Mouse (Mus musculus): ENCODE data around the gene Dst.

Dst gene

DNA sequence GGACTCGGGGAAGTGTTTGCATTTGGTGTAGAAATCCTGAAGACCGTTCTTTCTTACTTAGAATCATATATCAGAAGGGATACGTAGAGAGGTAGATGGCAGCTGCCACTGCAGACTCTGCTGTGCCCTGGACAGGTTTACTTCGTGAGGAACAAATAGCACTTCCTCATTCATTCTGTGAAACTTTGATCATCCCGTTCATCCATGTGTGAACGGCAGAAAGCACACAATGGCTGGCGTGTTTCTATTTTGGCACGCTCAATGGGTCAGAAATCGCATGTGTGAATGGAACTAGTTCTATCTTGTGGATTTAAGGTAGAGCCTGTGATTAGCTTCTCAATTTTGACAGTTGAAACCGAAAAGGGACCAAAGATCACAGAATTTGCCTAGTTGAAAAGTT lies 222.8 kb downstream of the Dst start:
- no peak for DNase-seq (ENCODE audit: low spot score)

DNA sequence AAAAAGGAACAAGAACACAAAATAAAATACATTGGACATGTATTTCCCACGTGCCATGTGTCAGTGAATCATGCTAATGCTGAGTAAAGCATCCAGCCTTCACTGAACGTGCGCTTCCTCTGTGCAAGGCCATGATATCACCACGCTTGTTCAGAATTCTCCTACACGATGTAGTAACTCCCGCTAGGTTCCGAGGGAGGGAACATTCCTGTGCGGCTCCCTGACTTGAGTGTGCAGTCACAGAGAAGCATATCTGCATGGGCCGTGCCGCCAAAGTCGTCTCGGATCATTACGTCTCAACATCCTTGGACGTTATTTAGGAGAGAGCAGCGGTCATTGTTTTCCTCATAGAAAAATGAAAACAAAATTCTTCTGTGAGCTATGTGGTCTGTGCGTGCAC lies 224.8 kb downstream of the Dst start:
- no peak for DNase-seq (ENCODE audit: low spot score)

DNA sequence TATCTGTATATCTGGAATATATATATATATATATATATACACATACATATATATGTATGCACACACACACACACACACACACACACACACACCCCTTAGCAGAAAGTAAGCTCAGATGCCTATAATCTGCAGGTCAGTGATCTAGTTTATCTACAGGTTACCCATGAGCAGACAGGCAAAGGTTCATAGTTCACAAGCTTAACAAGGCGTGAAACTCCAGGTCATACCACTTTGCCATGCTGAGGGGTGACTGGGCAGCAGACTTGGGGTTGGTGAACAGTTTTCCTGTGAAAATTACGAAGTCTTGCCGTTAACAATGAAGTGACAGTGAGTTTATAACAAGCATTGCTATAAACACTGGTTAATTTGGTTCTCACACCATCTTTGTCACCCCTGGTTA lies 227.5 kb downstream of the Dst start:
- DNase-seq (ENCODE audit: low spot score): no peak

DNA sequence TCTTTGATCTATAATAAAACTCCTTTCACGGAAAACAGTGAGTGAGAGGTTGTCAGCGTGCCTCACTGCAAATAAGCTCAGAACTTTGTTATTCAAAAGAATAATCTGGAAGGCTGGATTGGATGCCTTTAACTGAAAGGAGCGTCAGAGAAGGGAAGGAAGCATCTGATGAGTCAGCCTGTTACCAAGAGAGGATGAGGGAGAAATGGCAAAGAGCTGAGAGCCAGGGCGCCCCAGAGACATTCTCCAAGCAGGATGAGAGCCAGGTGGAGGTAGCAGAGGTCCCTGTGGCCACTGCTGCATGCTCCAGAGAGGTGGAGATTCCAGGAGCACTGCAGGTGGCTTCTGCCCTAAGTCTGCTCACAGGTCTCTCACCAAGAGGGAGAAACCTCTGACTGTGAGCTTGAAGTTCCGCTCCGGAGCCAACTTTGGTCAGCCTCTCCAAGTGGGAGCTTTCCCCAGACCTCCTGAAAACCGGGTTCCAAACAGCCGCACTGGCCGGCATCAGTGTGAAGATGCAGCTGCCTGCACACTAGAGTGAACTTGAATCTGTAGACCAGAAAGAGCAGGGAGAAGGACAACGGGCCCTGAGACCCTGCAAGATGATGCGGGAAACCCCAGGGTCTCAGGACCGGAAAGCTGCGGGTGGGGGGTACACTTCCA lies 231.3 kb downstream of the Dst start:
- no peak for DNase-seq (ENCODE audit: low spot score)

DNA sequence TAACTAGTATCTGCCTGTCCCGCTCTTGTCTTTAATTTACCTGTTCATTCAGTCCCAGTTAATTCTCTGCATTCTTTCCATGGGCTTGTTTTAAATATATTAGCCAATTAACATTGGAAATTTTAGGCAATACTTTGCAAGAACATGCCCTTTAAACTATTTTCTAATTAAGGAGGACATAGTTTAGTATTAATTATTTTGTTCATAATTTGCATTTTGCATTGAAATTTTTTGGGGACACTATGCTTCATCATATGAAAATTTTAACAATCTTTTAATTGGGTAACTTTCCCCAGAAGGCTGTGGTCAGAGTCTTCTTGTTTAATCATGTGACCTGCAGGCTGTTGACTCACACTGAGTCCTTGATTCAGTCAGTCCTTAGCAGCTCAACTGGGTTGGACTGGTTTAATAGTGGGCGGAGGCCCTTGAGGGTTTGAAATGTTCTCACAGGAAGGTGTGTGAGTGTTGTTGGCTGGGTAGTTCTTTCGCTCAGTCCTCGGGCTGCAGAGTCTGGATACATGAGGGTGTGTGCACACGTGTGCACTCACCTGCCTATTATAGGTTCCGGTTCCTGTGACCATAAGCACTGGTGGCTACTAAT lies 231.9 kb downstream of the Dst start:
- DNase-seq (ENCODE audit: low spot score): no peak

DNA sequence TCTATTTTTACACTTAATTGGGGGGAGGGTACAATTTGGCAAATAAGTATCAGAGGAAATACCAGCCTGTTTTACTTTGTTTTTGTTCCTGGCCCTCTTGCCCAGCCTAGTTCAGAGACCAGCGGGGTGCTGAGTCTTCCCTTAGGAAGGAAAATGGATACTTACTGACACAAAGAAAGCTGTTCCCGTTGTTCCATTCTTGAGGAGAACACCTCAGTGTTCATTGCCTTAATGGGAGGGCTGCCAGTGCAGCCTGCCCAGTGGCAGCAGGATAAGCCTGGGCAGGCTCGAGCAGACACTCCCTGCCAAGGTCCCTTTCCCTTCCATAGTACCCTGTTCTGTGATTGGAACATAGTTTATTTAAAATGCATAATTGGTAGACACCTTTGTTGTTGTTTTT lies 232.7 kb downstream of the Dst start:
- DNase-seq (ENCODE audit: low spot score): no peak

DNA sequence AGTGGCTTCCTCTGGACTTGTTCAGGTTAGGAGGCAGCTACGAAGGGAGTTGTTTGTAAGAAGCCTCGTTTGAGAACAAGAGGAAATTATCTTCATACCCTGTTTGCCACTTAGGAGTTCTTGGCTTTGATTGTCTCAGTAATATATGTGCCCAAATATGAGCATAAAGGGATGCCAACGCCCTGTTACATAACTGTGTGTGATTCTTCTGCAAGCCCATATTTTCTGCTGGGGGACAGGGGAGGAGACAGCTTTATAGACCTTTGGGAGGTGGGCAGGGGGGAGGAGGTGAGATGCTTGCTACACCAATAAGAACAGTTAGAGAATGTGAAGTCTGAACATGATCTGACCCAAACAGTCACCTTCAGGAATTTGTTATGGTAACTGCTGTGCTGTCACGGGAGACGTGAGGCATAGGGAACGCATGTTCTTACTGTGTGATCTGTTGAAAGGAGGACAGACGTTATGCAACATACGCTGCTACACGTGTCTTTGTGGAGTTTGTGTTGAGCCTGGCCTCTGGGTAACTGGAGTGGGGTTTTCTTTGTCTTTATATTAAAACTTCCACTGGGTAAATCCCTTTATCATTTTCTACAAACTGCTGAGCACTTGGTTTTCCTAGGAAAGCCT lies 235.0 kb downstream of the Dst start:
- DNase-seq (ENCODE audit: low spot score): no peak

DNA sequence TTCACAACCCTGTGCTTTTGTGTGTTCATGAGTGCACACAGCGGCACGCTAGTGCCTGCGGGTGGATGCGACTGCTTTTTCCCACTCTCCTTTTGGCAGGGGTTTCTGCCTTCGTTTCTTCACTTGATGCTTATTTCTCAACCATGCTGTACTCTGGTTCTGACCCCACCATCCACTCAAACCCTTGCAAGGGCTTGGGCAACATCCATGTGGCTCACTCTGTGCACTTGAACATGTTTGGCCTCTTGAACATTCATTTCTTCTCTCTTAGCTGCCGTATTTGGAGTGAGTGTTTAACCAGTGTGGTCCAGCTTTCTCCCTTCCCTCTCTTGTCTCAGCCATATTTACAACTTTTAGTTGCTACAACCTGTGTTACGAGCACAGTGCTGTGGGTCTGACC lies 236.8 kb downstream of the Dst start:
- DNase-seq (ENCODE audit: low spot score): no peak

DNA sequence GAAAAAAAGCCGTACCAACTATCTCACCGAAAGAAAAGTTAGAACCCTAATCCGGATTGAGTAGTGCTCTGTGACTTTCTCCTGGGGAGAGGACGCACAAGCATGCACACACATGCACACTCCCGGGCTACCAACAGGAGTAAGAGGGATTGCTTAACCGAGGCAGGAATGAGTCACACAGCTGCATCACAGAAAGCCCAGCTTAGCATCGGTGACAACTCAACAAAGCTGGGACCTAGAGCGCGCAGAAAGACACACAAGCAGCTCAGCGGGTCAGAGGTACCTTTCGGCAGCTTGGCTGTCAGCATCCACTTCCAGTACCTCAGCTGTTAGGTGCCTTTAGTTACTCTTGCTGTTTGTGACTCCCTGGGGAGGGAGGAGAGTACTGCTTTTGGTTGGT lies 240.0 kb downstream of the Dst start:
- DNase-seq (ENCODE audit: low spot score): no peak

DNA sequence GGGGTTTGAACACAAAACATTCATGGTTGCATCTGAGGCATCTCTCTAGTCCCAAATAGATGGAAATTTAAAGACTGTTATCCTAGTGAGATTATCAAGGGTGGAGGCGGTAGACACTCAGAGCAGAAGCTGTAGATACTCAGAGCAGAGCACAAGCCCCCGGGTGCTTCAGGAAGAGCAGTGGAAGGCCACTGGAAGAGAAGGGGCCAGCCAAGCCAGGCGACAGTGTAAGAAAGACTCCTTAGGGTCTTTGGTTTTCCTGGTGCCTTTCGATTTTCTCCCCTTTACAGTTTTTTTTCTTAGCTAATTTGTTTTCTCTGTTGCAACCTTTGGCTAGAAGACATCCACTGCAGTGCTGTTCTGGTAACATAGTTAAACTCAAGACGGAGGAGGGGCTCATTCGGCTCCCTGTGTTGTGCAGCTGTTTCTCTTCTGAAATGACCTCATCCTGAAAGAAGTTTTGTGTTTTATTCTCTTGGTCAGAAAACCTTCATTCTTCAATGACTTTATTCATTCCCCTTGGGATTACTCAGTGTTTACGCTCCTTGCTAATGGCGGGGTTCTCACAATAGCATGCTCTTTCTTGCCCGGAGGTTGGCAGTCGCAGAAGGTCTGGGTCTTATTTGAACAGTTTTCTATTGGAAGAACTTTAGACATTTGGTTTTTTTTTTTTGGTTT lies 242.5 kb downstream of the Dst start:
- DNase-seq (ENCODE audit: low spot score): no peak

DNA sequence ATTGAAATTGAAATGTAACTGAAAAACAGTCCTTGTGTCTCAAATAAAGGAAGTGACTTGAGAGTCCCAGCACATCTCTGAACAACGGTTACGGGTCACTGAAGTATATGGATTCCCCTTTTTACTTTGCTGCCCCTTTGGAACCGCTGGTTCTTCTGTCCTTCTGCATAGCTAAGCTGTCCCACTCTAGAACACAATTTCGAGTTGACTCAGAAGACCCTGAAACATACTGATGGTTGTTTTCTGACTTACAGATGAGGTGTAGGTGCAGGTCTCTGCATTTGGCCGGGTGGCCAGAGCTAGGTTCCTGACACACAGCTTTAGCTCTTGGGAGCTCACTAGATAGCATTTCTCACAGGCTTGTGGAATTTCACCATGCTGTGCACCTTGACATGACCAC lies 244.7 kb downstream of the Dst start:
- no peak for DNase-seq (ENCODE audit: low spot score)

DNA sequence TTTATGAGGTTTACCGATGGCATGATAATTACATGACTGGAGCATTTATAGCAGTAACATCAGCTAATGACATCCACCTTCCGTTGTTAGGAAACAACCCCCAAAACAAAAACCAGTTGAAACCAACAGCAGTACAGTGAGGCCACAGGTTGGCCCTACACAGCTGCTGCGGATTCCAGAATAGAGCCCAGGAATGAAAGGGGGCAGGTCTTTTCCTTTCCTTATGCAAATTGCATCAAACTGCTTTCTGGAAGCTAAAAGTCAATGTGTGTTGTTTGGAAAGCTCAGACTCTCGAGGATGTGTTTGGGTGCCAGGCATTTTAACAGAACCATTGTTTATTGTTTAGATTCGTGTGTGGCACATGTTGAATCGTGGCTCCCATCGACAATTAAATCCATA lies 248.0 kb downstream of the Dst start:
- DNase-seq (ENCODE audit: low spot score): no peak

DNA sequence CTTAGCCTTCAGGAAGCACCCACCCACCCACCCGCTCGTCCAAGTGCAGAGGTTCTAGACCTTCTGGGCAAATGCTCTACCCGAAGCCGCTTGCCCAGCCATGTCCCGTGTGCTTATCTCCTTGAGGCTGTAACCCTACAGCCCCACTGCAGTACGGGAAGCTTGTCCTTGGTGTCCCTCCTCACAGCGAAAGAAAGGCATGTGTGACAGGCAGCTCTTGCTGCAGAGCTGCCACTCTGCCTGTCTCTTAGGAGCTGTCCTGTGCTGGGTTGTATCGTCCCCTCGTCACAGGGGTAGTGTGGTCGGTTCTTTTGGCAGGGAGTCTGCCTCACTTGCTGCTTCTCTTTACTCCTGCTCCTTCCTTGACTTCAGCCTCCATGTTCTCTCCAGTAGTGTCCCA lies 249.7 kb downstream of the Dst start:
- DNase-seq (ENCODE audit: low spot score): no peak

DNA sequence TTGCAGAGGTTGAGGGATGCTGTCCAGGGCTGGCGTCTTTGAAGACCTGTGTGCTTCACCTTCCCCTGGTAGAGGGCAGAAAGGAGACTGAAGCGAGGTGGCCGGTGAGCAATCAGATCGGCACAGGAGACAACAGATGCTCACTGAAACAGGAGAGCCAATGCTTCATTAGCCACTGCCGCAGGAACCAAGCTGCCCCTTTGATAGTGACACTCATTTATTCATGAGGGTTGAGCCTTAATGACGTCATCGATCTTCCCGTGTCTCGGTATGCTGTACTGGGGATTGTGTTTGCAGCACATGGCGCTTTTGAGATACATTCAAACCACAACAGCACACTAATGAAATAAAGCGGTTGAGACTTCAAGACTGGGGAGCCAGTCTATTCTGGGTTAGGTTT lies 250.8 kb downstream of the Dst start:
- no peak for DNase-seq (ENCODE audit: low spot score)

DNA sequence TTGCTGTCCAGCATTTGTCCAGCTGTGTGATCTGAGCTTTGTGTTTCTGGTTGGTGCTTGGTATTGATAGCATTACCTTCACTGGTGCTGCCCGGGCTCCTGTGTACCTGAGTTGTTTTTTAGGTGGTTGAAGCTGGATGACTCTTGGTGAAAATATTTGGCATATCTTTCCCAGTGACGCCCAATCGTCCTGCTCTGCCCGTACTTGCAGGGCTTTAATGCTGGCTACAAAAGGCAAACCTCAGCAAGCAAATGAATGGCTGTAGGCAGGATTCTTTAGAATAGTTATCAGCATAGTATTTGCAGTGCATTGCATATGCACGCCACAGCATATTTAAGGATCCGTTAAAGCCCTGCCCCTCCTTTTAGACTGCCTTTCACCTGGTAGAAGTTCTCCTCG lies 251.9 kb downstream of the Dst start:
- no peak for DNase-seq (ENCODE audit: low spot score)

DNA sequence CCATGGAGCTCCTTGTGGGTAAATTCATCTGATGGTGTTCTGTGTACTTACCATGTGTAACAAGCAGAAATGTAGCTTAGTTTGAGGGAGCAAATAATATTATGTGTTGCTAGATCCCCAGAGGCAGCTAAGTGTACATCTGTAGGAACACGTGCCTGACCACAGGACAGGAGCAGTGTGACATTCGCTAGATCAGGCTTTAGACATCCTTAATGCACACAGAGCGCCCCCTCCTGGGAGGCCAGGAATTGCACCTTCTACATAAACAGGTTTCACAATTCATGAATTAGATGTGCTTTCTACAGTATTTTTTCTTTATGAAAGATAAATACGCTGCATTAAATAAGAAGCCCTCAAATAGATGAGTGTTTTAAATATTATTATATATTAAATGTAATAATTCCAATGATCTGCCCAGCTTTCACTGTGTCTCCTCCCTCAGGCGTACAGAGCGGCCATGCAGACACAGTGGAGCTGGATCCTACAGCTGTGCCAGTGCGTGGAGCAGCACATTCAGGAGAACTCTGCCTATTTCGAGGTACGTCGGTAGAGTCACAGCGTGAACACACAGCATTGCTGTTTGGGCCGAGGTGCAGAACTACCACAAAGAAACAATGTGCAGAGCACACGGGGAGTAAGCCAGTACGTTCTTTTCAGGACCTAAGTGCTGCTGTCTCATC lies 256.7 kb downstream of the Dst start:
- DNase-seq (ENCODE audit: low spot score): peak; percentile 73

DNA sequence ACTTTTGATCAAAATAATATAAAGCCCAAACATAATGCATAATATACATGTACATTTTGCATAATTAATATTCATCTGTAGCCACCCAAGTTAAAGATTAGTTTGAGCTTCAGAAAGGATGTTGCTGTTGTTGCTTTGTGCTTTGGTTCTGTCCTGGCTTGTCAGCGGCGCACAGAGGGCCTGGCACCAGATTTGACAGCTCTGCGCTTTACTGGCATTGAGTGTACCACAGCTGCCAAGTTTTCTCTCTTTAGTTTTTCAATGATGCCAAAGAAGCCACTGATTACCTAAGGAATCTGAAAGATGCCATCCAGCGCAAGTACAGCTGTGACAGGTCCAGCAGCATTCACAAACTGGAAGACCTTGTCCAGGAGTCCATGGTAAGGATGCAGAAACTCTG lies 257.9 kb downstream of the Dst start:
- no peak for DNase-seq (ENCODE audit: low spot score)

DNA sequence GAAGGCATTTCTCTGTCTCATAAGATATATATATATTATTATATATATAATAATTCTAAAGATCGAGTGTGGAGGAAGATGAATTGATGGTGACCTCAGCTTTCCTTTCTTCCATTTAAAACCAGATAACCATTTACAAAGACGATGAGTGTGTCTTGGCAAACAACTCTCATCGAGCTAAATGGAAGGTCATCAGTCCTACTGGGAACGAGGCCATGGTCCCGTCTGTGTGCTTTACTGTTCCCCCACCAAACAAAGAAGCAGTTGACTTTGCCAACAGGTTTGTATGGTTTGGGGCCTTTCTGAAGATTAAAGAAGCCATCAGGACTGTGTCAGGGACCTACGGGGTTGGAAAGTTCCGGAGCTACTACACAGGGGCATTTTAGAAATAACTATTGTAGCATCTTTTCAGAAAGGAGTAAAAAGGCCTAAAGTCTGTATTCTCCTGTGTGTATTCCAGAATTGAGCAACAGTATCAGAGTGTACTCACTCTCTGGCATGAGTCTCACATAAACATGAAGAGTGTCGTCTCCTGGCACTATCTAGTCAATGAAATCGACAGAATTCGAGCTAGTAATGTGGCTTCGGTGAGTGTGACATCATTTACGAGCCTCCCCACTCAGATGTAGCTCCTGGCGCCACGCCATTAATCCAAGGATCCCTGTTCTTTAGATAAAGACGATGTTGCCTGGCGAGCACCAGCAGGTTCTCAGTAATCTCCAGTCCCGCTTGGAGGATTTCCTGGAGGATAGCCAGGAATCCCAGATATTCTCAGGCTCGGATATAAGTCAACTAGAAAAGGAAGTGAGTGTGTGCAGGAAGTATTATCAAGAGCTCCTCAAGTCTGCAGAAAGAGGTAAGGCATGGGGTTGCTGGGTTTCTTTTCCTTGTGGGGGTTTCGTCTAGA lies 259.4 kb downstream of the Dst start:
- DNase-seq (ENCODE audit: low spot score): no peak

DNA sequence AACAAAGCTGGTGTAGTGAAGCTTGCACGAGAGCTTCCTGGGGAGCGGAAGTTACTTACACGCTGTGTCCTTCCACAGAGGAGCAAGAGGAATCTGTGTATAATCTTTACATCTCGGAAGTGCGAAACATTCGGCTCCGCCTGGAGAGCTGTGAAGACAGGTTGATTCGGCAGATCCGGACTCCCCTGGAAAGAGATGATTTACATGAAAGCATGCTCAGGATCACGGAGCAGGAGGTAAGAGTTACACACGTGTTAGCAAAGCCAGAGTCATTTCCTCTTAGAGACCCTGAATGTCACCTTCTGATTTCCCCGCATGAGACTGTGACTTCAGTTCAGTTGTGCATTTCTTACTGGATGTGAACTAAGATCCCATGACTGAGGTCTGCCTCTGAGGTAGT lies 261.1 kb downstream of the Dst start:
- DNase-seq (ENCODE audit: low spot score): no peak

DNA sequence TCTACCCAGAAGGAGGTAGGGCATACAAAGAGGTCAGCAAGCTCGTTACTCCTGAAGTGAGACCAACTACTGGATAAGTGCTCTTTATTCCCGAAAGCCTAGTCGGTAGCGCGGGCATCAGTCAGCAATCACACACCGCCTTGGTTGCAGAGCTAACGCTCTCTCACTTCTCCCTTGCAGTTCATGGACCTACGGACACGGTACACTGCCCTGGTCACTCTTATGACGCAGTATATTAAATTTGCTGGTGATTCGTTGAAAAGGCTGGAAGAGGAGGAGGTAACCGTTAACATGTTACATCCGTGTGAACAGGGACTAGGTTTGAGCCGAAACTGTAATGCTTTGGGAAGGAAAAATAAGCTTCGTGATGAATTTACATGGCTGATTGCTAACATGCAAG lies 266.5 kb downstream of the Dst start:
- DNase-seq (ENCODE audit: low spot score): no peak

DNA sequence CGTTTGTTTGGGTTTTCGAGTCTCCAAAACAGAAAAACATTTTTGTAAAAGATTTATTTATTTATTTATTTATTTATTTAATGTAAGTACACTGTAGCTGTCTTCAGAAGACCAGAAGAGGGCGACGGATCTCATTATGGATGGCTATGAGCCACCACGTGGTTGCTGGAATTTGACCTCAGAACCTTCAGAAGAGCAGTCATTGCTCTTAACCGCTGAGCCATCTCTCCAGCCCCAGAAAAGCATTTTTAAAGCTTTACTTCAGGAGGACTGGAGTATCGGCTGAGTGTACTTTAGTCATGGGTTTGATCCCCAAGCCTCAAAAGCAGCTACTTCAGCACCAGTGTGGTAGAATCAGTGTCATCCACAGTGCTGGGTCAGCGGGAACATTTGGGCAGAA lies 266.9 kb downstream of the Dst start:
- no peak for DNase-seq (ENCODE audit: low spot score)
